Mouse (Mus musculus) cerebellum, postnatal 36 days (tissue): ENCODE results near the gene Pkd2.
A peak's percentile ranks its signal among the peaks of the same experiment; 100 is the strongest.
"Not testable (repeated sequence)": the region's sequence is repeated elsewhere in the genome, so short reads cannot be mapped to it uniquely, and the experiment has no call there.

ENCODE experiments used
- DNase-seq, 2 experiments: peaks; one replicate each; pipeline ENCODE4 v3.0.0; 2021 to 2022; ENCODE audit warnings: mixed read lengths in 2 of 2

Pkd2 gene

DNA sequence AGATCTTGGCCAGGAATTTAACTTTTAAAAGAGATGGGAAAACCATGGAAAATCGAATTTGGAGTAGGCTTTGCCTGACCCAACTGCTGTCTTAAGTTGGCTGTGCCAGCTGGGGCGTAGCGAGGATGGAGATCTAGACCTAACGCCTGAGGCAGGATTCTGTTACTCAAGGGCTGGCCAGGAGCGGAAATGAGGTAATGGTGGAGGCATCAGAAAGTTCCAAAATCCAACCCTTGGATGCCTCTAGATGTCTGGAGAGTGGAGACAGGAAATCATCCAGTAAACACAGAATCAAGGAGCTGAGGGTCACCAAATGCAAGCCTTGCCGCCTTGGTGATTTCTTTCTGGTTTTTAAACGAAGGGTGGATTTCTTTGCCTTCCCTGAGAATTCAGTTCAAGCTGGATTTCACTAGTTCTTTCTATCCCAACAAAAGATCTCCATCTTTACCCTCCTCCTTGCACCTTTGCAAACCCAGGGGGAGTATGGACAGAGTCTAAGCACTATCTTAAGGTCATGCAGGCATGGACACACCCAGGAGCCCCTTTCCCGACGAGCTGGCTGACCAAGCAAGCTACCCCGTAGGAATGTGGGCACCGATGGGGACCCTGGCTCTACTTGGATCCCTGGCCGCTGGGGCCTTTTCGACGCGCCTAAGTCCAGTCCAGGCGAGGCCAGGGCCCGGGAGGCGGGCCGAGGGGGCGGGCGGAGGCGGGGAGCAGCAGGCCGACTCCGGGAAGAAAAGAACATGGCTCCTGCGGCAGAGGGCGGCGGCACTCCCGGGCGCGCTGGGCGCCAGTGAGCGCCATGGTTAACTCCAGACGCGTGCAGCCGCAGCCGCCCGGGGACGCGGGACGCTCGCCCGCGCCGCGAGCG, at the start of gene Pkd2:
Gene Pkd2, plus strand, starts transcription at position 619 of the 874 bp plus-strand sequence.
- DNase-seq = peak; percentile 76 to 82

DNA sequence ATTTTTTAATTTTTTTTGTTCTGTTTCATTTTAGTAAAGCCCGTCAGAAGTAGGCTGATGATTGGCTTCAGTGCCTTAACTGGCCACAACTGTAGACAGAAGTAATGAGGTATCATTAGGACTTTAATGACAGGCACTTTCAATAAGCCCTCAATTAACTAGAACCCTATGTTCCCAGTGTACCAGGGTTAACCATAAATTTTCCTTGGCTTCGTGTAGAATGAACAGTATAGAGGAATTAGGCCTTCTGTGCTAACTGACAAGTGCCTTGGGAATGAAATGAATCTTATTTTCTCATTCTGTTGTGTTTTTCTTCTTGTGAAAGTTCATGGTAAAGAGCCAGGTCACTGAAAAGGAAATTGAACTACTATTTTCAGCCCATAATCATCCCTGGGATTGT, 43.3 kb upstream of the Pkd2 start:
- DNase-seq = no peak

DNA sequence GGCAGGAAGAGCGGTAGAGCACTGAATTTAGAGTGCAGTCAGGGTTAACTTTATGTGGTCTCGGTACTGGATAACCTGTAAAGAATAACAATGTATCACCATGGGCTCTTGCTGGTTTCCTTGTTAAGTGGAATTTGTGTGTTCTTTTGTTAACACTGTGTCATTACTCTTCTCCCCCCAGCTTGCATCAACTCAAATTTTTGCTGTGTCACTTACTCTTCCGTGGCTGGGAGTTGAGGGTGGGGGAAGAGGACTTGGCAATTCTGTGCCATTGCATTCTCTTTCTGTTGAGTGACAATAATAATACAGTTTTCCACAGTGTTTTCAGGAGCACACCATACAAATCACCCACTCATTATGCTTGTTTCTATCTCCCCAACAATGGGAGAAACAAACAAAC, 42.2 kb upstream of the Pkd2 start:
- no peak for DNase-seq

- no peak for DNase-seq
Measured at GRCm38 (mm10) chr5:104417721-104418120, 41.5 kb upstream of the Pkd2 start.

DNA sequence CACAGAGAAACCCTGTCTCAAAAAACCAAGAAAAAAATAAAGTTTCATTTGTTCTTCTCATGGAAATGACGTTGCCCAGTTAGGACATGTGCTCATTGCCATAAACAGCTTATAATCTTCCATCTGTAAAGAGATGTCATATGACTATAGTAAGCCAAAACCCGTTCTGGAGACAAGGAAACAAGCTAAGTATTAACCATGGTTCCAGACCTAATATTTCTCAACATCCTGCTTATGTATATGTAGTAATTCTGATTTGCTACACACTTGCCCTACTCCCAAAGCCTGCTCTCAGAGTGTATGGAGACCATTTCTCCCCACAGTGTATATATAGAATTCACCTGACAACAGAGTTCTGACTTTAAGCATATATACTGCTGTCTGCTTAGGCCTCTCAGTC, 37.2 kb upstream of the Pkd2 start:
- DNase-seq = no peak

DNA sequence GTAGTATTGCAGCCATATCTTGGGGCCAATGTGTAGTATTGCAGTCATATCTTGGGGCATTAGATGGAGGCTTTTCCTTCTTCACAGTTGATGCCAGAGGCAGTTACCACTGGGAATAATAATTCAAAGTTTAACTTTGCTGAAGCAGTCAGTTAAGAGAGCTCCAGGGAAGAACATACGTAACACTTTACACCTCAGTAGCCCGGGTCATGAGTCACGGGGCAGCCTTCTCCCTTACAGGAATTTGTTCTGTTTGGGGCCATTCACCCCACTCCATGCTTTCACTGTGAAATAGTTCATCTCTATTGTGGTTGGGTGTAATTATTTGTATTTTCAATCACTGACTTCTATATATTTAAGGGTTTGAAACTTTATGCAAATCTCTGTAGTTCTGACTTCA, 35.4 kb upstream of the Pkd2 start:
- no peak for DNase-seq

GRCm38 (mm10) chr5:104425949-104426348, 33.3 kb upstream of the Pkd2 start:
- no peak for DNase-seq

DNA sequence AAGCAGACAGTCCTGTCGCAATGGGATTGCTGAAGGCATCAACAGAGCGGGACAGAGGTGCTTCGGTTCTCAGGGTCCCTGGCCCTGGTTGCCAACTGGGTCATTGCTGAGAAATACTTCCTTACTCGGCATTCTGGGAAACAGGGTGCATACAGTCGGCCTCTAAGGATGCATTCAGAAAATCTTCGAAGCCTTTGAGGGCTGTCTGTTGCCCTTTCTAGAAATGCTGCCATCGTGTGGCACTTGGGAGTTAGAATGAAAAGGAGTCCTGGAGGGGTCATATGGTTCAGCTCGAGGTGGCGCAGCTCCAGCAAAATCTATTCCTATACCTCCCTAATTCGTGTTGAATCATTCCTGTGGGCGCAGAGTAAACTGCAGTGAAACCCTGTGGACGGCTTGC, 26.4 kb upstream of the Pkd2 start:
- no peak for DNase-seq

DNA sequence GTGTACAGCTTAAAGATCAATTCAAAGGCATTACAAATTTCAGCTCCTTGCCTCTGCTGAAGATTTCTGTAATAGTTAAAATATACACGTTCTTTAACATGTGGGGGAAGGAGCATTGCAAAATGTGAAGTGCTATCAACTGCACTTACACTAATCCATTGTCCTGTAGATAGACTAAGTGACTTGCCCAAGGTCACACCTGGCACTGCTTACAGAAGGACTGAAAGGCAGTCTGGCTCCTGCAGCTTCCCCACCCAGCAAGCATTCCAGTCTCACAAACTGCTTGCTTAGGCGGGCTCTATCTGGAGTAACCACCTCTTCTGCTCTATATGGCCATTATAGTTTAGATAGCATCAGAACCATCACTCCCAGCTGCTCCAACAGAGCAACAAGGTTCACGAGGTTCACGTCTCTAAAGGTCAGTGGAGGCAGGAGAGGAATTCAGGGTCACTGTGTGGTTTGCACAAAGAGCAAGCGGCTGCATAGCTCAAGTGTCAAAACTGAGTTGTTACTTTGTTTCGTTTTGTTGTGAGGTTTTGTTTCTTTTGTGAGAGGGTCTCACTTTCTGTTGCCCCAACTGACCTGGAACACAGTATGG, 25.2 kb upstream of the Pkd2 start:
- DNase-seq = no peak

DNA sequence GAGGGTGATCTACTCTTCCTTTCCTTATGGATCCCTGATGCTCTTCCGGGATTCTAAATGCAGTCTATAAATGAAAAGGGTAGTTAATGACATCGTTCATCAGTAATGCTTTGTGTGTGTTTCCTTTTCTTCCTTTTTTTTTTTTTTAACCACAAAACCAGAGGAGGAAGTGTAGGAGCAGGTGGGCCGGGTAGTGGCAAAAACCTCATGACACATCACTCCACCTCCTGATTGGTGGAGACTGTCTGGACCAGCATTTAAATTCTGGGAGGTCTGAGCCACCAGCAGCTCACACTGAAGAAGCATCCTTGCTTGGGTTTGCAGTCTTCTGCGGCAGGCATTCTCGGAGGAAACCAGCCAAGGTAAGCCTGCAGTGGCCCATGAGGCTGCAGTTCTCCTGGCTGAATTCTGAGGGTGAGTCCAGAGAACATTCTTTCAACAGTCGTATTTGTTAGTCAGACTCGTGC, 24.4 kb upstream of the Pkd2 start, which contains the start of gene Spp1:
Gene Spp1, plus strand, starts transcription at position 284 of the 467 bp plus-strand sequence.
- no peak for DNase-seq

GRCm38 (mm10) chr5:104436406-104437076, 22.7 kb upstream of the Pkd2 start:
- DNase-seq = no peak

- no peak for DNase-seq
Measured at GRCm38 (mm10) chr5:104442396-104442795, 16.9 kb upstream of the Pkd2 start.

DNA sequence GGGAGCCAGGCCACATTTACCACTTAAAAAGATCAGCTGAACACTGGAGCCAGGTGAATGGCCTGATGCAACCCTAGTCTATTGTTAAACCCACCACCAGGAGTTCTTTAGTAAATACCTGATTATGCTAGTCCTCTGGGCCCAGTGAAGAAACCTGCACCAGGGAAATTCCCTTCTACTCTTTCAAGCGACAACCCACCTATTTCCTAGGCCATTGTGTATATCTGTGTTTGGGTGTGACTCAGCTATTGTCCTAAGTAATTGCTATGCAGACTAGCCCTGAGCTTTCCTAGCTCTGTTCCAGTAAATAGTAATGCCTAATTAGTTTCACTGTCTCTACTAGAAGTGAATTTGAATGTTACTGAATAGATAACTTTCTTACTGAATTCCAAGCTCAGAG, 16.4 kb upstream of the Pkd2 start:
- DNase-seq = no peak

DNA sequence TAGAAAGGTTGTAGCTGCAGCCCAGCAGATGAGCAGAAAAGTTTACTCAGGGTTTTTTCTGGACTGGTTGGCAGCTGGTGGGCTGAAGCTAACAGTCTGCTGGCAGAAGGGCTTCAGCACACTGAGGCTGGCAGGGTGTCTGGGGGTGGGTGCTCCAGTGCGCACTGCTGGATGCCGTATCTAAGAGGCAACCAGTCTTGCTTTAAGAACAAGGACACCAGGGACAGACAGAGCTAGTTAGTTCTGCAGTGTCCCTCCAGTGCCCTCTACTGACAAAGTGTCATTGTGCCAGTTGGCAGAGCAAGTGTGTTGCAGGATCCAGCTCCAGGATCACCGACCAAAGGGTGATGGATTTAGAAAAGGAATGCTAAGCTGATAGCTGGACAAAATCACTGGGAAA, 13.1 kb upstream of the Pkd2 start:
- peak; percentile 59 to 67 for DNase-seq

- not testable (repeated sequence) for DNase-seq
Measured at GRCm38 (mm10) chr5:104448346-104448745, 10.9 kb upstream of the Pkd2 start.

DNA sequence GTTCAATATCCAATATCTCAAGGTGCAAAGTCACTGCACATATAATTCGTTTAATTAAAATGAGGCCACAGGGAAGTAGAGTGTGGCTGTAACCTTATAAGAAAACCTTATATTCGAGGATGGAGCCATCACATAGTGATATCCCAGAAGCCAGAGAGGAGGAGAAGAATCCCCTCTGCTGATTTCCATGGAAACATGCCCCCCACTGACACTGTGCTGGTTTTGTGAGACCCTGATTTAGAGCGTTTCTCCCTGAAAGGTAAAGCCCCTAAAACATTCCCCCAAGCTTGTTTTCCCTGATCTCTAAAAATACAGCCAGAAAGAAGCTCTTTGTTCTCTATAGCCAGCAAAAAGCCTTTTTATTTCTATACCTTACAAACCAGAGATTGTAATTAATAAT, 9.8 kb upstream of the Pkd2 start:
- no peak for DNase-seq

DNA sequence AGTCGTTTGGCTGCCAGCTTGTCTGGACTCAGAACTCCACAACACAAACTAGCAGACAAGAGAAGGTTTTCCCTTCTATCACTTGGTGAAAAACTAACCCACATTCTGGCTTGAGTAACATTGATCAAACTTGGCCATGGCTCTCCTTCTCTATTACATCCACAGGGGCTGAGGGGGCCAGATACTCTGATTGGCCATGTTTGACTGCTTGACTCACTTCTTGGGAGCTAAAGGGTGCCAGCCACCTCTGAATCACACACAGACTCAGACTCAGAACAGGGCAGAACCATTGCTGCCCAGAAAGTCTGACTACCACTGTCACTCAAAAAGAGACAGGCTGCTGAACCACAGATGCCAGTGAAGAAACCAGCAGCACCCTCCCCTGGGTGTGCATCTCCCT, 6.2 kb upstream of the Pkd2 start:
- no peak for DNase-seq

GRCm38 (mm10) chr5:104454564-104454963, 4.7 kb upstream of the Pkd2 start:
- DNase-seq = no peak

- DNase-seq = peak; percentile 68 to 71
Measured at GRCm38 (mm10) chr5:104459706-104460455, 631 bp downstream of the Pkd2 start.

GRCm38 (mm10) chr5:104460456-104460838, 1.2 kb downstream of the Pkd2 start:
- DNase-seq = no peak

GRCm38 (mm10) chr5:104460856-104461255, 1.6 kb downstream of the Pkd2 start:
- no peak for DNase-seq

DNA sequence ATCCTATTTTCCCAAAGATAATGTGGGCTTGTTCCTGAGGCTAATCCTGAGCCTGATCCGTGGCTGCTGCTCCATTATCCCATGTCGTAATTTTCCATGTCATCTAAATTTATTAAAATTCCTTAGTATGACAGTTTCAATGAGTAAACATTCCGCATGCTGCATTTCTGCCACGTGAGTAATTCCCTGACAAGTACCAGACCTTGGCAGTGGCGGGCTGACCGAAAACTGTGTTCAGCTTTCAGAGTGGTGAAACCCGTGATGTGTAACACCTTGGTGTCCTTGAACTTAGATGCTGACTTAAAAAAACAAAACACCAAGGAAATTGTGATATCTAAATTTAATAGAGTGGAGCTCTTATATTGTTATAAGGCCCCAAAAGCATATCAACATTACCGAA, 6.0 kb downstream of the Pkd2 start:
- no peak for DNase-seq

DNA sequence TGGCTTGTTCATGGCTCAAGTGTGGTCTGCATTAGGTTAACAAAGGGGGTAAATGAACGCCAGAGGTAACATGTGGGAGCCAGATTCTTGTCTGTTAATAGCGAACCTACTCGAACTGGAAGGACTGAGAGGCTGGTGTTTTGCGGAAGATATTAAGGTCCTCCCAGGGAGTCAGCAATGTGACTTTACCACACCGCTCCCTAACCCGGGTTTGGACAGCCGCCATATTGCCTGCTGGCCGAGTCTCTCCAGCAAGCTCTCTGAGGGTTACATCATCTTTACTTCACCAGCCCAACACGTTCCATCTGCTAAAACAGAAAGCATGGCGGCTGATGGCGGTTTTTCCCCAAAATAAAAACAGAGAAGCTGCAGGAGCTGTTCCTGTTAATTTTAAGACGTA, 6.5 kb downstream of the Pkd2 start:
- DNase-seq = peak; percentile 75 to 80
